Mouse (Mus musculus): ENCODE measurements around the gene Krtap19-2.

- TF ChIP-seq CTCF (conservative IDR thresholded peaks at IDR 0.05; ENCODE audit: low read length) = no peak
- TF ChIP-seq NANOG (IDR thresholded peaks at IDR 0.05; ENCODE audit: borderline replicate concordance, low read length) = no peak
- no peak for TF ChIP-seq POU5F1 (IDR thresholded peaks at IDR 0.05; ENCODE audit: borderline replicate concordance, low read length)
Measured at GRCm38 (mm10) chr16:88826095-88826652, 47.9 kb downstream of the Krtap19-2 start, which contains the start of gene Krtap14.
